Mouse (Mus musculus): ENCODE measurements around the gene Wdr95.

Wdr95 gene

DNA sequence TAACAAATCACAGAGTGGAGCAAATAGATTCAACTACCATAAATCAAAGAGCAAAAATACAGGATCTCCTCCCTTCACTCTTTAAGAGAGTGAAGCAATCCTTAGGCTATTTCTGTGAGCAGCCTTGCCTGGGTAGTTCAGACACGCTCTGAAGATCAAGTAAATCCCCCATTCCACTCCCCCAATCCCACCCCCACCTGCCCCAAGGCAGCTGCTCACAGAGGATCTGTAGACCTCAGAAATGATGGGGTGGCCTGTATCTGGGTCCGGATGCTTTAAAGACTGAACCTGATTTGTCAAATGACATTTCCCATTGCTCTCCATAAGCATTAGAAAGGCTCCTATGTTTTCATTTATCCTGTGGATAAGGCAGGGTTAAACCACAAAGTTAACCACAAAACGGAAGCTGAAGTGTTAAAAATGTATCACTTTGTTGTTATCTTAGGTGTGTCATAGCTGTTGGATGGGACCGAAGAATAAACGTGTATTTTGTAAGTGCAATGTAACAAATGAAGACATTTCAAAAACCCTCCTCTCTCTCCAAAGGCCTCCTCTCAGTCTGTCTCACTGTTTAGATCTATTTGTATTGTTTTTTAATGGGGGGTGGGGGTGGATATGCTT lies 54.3 kb downstream of the Wdr95 start:
- no peak for DNase-seq (ENCODE audit: low spot score in 2 of 2)

DNA sequence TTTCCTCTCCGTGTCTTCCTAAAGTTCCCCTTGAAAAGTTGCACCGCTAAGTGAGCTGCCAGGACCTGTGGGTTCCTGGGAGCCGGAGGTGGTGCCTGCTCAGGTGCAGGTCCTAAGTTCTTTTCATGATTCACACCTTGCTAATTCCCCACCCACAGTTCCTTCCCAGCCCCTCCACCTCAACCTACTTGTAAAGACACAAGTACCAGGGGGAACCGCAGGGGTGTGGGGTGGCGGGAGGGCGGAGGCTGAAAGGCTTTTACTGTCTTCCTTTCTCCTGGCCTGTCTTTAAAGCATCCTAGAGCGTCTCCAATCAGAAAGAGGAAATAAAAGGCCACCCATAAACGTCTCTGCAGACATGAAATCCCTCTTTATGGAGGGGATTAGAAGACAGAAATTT lies 55.0 kb downstream of the Wdr95 start:
- DNase-seq (ENCODE audit: low spot score in 2 of 2) = no peak

DNA sequence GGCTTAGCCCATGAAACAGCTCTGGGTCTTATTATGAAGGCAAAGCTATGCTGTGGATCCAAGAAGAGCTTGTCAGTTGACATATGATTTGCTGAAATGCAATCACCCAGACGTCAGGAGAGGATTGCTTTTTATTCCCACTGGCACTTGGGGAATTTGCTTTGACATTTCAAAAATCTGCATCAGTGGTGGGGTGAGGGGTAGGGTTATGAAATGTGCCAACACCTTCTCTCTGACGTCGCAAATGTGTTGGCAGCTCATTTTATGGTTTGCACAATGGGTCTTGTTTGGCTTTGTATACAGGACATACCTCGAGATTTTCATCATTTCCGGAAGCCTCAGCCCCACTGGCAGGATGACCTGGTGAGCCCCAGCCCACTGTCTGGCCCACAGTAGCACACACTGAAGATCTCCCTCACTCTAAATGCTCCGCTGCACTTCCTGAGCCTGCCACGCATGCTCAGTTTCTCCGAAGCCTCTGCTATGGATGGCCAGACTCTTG lies 55.7 kb downstream of the Wdr95 start:
- DNase-seq (ENCODE audit: low spot score in 2 of 2) = no peak

DNA sequence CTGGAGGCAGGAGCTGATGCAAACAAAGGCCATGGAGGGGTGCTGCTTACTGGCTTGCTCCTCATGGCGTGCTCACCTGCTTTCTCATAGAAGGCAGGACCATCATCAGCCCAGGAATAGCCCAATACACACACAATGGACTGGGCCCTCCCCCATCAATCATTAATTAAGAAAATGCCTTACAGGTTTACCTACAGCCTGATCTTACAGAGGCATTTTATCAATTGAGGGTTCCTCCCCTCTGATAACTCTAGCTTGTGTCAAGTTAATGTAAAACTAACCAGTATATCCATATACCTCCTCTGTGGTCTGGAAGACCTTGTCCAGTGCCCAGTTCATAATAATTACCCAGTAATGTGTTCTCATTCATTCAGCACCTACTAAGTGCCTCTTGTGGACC lies 56.8 kb downstream of the Wdr95 start:
- no peak for DNase-seq (ENCODE audit: low spot score in 2 of 2)

DNA sequence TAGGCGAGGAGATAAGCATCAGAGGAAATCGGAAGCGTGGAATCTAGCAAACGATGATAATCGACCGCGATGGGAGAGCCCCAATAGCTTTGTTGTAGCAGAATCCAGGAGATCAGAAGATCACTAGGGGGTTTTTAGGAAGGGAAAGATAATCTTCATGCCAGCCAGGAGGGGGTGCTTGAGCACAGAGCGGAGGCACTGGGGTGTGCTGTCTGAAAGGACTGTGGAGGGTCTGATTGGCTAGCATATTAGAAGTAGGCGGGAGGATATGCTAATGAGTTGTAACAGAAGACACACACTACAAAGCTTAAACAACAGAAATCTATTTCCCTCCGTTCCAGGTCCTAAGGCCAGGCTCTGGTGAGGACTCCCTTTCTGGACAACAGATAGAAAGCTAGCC lies 57.4 kb downstream of the Wdr95 start:
- no peak for DNase-seq (ENCODE audit: low spot score in 2 of 2)

DNA sequence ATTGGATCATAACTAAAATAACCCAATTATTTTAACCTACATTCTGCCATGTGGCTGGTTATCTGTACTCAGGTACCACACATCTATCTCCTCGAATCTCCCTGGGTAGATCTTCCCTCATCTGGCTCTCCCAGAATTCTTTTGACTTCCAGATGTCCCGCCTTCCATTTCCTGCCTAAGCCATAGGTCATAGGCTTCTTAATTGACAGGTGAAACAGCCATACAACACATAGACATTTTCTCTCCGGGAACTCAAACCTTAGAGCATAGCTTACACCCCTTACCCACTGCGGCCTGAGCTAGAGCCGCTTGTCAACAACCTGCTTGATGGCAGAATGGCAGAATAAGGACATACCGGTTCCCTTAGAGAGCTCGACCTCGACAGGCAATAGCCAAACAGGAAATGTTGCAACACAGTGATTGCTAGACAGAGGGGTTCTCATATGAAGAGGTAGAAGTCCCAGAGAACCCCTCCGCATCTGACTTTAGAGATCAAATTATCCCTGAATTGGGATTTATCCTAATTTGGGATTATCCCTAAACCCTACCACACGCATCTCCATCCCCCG lies 58.9 kb downstream of the Wdr95 start:
- DNase-seq (ENCODE audit: low spot score in 2 of 2) = no peak

DNA sequence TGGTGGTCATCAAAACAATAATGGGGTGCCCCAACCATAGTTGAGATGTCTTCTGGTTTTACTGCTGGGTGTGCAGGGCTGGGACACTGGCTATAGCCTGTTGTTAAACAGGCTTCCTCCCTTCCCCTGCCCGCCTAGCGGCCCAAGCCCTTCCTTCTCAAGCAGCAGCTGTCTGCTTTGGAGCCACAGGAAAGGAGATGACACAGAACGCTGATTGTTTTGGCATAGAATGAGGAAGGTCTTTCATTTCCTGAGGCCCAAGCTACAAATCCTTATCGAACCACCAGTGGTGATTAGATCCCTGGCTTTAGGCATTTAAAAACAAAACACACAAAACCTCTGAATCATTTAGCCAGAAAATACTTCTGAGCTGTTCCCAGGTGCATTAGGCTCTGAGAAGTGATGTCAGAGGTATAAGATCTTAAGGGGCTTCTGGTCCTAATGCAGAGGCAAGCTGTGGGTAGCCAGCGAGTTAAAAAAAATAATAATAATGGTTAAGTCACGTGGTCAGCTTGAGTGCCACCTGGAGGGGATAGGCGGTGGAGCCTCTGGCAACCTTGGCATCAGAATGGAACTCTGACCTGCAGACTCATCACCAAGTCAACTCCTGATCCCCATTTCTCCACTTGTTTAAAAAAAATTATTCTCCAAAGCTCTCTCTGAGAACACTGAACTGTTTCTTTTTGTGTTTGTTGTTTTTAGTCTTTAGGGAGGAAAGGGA lies 60.5 kb downstream of the Wdr95 start:
- DNase-seq (ENCODE audit: low spot score in 2 of 2) = no peak

DNA sequence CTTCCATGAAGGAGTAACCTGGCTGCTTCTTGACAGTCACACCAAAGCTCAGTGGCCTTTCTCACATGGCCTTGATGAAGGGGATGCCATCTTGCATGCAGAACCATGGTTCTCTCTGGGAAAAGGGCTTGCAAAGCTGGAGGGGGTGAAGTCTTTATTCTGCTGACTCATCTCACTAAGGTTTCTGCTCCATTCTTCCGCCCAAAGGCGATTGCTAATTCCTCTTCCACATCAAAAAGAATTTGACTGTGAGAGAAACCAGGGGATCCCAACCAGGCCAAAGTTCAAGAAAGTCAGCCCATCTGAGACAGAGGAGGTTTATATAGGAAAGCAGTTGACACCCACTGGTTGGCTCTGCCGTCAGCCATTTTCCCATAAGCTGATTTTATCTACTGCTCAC lies 61.5 kb downstream of the Wdr95 start:
- DNase-seq (ENCODE audit: low spot score in 2 of 2) = no peak

DNA sequence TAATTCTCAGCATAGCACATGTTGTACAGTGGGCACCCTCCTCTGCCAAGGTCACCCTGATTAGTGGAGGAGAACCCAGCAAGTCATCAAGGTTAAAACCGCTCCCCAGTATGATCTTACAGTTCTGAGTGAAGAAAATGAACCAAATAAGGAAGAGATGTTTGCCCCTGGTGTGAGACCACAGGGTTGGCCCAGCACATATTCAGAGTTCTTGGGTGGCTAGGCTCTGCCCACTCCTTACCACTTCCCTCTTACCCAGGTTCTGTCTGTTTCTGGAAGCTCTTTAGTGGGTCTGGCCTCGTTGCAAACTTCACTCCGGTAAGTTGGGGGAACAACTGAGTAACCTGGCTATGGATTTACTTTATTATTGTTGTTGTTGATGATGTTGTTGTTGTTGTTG lies 65.7 kb downstream of the Wdr95 start:
- DNase-seq (ENCODE audit: low spot score in 2 of 2) = no peak

DNA sequence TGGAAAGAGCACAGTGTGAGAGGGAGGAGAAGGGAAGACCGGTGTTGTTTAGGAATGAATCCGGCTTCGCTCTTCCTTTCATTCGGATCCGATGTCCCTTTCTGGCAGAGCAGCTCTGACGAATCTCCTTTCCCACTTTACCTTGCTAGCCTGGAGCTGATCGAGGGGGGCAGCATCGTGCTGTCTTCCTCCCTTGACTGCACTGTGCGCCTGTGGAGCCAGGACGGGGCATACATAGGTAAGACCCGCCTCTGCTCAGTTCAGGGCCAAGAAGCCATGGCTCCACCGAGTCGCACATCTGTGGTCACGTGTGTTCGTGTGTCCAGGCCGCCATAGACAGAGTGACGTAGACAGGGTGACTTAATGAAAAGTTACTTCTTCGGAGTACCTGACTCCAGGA lies 68.9 kb downstream of the Wdr95 start:
- DNase-seq (ENCODE audit: low spot score in 2 of 2) = no peak

DNA sequence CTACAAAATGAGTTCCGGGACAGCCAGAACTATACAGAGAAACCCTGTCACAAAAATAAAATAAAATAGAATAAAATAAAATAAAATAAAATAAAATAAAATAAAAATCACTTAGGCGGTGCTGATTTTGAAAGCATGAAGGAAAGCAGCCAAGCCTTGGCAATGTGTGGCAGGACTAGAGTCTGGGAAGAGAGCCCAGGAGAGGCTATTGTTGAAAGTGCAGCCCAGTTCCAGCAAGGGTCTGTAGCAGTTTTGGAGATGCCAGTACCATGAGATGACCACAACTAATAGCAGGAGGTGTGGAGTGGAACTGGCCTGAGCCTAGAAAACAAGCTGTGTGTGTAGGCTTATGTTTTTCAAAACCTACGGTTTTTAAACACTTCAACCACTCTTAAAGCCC lies 73.5 kb downstream of the Wdr95 start:
- no peak for DNase-seq (ENCODE audit: low spot score in 2 of 2)

DNA sequence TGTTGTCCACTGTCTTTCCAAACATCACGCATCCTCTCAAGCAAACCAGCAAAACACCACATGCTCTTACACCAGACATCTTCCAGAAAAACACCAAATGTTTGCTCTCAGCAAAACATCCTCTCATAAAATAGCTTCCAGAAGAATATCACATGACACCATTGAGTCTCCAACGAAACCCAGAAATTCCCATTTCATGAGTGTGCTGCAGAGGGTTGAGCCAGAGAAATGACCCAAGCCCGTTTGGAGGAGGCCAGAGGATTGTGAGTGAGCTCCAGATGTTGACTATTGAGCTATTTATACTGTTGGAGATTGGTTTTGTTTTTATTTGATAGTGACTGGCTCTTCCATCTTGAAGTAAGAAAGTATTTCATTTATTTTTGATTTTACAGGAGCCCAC lies 74.8 kb downstream of the Wdr95 start:
- DNase-seq (ENCODE audit: low spot score in 2 of 2) = no peak

DNA sequence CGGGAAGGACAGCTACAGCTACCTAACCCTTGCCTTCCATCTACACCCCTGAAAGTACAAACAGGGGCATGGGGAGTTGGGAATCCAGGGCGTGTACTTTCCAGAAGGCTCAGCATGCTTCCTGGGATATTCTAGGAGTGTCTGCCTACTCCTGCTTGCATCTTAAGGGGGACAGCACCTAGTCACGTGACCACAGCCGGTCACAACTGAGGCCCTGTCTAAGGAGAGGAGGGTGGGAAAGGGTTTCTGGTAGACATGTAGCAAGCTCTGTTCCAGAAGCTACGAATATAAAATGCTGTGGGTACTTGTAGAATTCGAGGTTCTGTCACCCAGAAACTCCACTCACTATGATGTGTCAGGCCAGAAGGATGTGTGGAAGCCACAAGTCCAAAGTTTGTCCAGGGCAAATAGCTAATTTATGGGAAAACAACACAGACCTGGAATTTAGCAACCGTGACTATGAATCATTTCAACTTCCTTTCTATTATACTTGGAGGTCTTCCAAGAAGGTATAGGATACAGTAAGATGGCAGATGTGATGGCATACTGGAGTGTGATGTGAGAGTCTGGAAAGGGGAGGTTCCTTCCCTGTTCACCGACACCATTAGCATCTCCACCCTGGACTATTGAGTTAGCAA lies 78.7 kb downstream of the Wdr95 start:
- no peak for DNase-seq (ENCODE audit: low spot score in 2 of 2)

DNA sequence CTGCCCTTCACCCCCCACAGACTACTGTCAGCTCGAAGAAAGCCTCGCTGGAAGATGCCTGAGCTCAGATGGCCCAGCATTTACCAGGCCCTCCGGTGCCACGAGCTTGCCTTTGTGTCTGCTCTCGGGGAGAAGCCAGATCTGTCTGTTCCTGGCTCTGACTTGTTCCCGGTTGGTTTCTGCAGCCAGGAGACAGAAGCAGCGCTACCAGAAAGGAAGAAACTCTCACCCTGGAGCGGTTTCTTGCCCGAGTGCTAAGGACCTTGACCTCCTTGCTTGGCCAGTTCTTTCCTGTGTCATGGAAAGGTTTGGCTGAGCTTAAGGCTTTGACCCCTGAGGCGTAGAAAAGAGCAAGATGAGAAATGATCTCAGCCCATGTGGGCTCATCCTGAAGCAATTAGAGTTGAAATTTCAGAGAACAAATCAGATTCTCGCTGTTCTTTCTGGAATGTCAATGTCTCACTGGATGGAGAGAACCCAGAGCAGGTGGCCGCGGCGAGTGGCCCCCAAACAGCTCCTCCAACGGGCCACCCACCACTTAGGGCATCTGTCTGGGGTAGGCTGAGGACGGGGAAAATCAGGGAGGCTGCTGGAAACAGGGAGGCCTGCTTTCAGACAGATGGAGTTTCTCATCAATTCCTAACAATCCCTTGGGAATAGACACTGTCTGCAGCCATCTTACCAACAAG lies 83.1 kb downstream of the Wdr95 start:
- DNase-seq (ENCODE audit: low spot score in 2 of 2) = no peak

DNA sequence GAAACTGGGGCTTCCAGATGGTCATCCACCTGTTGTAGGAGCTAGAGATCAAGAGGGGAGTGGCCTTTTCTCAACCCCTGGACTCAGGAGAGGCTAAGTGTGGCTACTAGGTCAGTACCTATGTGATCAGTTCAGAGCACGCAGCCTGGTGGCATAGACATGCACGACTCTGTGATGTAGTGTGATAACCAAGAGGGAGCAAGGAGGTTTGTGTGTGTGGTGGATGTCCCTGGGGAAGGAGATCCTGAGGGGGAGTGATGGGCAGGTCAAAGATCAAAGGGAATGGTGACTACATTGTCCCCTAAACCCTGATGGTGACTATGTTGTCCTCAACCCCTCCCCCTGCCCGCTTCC lies 83.7 kb downstream of the Wdr95 start:
- no peak for DNase-seq (ENCODE audit: low spot score in 2 of 2)

DNA sequence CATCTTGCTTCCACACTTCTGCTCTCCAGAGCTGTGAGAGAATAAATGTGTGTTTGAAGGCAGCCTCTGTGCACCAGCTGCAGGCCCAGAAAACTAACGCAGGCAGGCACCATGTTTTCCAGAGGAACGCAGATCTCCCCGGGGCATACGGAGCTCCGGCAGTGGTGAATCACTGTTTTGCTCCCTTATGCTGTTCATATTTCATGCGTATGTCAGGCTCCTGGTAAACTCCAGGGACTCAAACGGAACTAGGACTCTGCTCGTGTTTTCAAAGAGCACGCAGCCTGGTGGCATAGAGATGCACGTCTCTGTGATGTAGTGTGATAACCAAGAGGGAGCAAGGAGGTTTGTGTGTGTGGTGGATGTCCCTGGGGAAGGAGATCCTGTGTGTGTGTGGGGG lies 84.3 kb downstream of the Wdr95 start:
- DNase-seq (ENCODE audit: low spot score in 2 of 2) = no peak

DNA sequence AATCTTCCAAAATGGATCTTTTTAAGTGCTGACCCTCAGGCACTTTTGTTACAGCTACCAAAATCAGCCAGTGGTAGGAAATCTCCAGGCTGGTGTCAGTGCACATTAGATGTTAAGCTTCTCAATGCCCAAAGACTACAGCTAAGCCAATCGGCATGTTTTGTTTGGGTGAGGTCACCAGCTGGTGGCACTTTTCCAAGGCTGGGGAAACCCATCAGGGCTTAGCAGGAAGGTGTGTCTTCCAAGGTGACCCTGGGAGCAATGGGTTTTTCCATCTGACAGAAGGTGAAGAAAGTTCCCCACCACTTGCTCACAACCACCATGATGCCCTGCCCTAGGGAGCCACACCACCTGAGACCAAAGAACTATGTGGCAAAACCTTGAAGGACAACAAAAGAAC lies 87.7 kb downstream of the Wdr95 start:
- DNase-seq (ENCODE audit: low spot score in 2 of 2) = no peak

DNA sequence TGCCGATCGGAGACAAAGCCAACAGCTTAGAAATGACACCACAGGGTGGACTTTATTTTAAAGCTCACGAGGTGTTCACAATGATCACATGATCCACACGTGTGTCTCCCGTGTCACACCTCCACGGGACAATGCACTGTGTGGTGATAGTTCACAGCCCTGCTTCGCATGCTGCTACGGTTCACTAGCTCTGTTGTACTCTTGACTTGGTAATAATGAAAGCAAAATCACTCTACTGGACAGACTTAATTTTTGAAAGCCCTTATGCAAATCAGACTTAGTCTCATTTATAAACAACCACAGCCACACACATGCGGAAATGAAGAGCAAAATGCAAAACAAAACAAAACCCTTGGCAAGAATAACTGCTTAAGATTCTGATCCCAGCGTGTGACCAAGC lies 88.3 kb downstream of the Wdr95 start:
- no peak for DNase-seq (ENCODE audit: low spot score in 2 of 2)

DNA sequence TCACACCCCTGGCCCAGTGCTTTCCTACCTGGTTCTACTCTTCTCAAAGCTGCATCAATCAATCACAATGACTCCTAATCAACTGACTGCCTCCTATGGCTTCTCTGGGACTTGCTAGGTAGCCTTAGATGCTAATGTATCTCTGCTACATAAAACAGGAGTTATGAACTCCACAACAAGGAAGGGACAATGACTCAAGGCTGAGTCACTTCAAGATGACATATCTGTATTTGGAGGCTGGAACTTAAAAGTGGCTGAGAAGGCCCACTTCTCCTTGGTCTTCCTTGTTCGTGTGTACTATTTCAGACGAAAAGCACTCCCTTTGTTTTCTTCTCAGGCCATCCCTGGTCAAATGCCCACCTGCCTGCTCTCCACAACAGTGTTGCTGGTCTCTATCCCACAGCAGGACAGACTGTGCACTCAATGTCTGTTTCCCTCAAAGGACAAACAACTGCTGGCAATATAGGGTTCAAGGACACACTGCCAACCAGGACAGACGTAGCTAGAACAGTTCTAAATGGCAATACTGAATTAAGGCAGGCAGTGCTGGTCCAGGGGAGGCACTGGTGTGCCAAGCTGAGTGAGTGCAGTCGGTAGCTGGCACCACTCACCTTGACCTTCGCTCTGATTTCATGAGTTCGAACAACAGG lies 89.4 kb downstream of the Wdr95 start:
- DNase-seq (ENCODE audit: low spot score in 2 of 2) = no peak

DNA sequence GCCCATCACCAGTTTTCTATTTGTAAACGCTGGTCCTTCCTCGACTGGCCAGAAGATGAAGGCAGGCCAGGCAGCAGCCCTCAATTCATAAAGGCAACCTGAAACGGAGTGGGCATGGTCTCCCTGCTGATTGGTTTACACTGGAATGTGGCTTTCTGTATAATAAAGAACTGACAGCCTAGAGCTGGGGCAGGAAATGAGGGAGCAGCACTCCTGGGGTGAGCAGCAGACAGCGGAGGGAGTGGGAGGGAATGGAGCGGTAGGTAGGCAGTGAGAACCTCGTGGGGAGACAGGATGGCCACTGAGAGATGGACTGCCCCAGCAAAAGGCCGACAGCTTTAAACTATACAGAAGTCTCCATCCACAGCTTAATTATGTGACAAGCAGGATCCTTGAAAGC lies 93.7 kb downstream of the Wdr95 start:
- DNase-seq (ENCODE audit: low spot score in 2 of 2) = no peak

DNA sequence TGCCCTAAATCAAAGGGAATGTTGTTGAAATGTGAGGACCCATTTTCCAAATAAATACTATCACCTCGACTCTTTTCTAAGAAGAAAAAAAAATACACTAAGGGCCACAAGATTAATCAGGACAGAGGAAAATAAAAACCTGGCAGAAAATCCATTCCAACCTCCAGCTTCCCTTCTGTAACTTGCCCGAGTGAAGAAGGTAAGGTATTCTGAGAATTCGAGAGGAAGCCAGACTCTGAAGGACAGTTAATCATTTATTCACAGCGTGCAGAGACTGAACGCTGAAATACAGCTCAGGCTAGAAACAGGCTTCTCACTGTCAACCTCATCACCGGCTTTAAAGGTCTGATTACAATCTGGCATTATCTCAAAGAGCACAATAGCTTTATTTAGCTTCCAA lies 94.2 kb downstream of the Wdr95 start:
- DNase-seq (ENCODE audit: low spot score in 2 of 2) = no peak
